Mouse (Mus musculus) Patski (cell line): ENCODE data around the gene Gm6899. TPM values are rescaled to one million over a fixed set of nuclear protein-coding genes. Genes with fewer than 3 reads are reported as not detected.

ENCODE experiments used
- ATAC-seq: fragments of 100-300 bp; one replicate; pipeline ENCODE4 v1.8.0; 2021
- CTCF ChIA-PET: fragments of 350-600 bp; sonication (Branson Sonifier 250); formaldehyde crosslinking; loops from one replicate; lab custom pipeline; 2022; ENCODE audit warnings: inconsistent platforms; lab: Charles Lee
- POLR2A ChIA-PET: fragments of 350-600 bp; sonication (Branson Sonifier 250); formaldehyde crosslinking; loops from one replicate; lab custom pipeline; 2022; ENCODE audit warnings: antibody characterized with exemption, inconsistent platforms; lab: Charles Lee
- DNase-seq: peaks from one replicate; pipeline ENCODE4 v3.0.0-alpha.2; 2011; ENCODE audit warnings: low read depth, low spot score
- H3K27me3 ChIP-seq: fragments of 371-371 bp; one replicate; pipeline ENCODE4 v1.5.1; 2021
- CTCF ChIP-seq: fragments of 100-300 bp; IDR thresholded peaks from one replicate; pipeline ENCODE4 v1.5.1; 2021
- in situ Hi-C: fragments of 300-500 bp; cut with MboI; formaldehyde crosslinking; loops from 3 replicates; pipeline ENCODE4 v1.11.1; 2018; ENCODE audit warnings: low pct_unique_long_range_greater_than_20kb, mixed read lengths
- polyA plus RNA-seq: library from polyadenylated mRNA; unstranded; gene quantifications from one replicate; pipeline ENCODE4 v1.2.3, GENCODE M21; 2021

Gm6899 gene
- polyA plus RNA-seq, 1 experiment from 2014 or later = not detected

GRCm38 (mm10) chr11:26597761-26598160, 4.7 kb downstream of the Gm6899 start:
- CTCF ChIA-PET = no interaction called here
- POLR2A ChIA-PET = no interaction called here
- H3K27me3 ChIP-seq = peaks cover 8% of the 10 kb centered on the region
- DNase-seq = no peak
- in situ Hi-C loops = no loop called here
- ATAC-seq = no peak
- TF ChIP-seq CTCF = no peak

- DNase-seq = no peak
- in situ Hi-C loops = no loop called here
- ATAC-seq = no peak
- CTCF ChIA-PET = interaction anchor here (1.2 kb wide), 1 partner anchor 15 kb away, joined by 3 read pairs; no protein-coding TSS in a partner anchor
- no peak for TF ChIP-seq CTCF
- H3K27me3 ChIP-seq = peaks cover 13% of the 10 kb centered on the region
- POLR2A ChIA-PET = no interaction called here
Observed at GRCm38 (mm10) chr11:26598876-26599275, 5.8 kb downstream of the Gm6899 start.

GRCm38 (mm10) chr11:26600692-26601091, 7.7 kb downstream of the Gm6899 start:
- H3K27me3 ChIP-seq = peaks cover 16% of the 10 kb centered on the region
- CTCF ChIA-PET = no interaction called here
- ATAC-seq = no peak
- in situ Hi-C loops = no loop called here
- TF ChIP-seq CTCF = no peak
- no peak for DNase-seq
- POLR2A ChIA-PET = no interaction called here

- POLR2A ChIA-PET = no interaction called here
- in situ Hi-C loops = no loop called here
- DNase-seq (no peak), ATAC-seq (no peak)
- CTCF ChIA-PET = no interaction called here
- H3K27me3 ChIP-seq = peaks cover 22% of the 10 kb centered on the region
- no peak for TF ChIP-seq CTCF
Observed at GRCm38 (mm10) chr11:26601571-26602175, 8.6 kb downstream of the Gm6899 start.

GRCm38 (mm10) chr11:26604061-26604655, 11.1 kb downstream of the Gm6899 start:
- in situ Hi-C loops = no loop called here
- POLR2A ChIA-PET = no interaction called here
- peaks cover 39% of the 10 kb centered on the region for H3K27me3 ChIP-seq
- CTCF ChIA-PET = interaction anchor here (1.3 kb wide), 1 partner anchor 9 kb away, joined by 3 read pairs; no protein-coding TSS in a partner anchor
- ATAC-seq (no peak), DNase-seq (no peak)
- TF ChIP-seq CTCF = no peak

GRCm38 (mm10) chr11:26608795-26609194, 15.8 kb downstream of the Gm6899 start:
- DNase-seq (no peak), ATAC-seq (no peak)
- in situ Hi-C loops = no loop called here
- H3K27me3 ChIP-seq = peaks cover 41% of the 10 kb centered on the region
- TF ChIP-seq CTCF = no peak
- CTCF ChIA-PET = interaction anchor here (1.5 kb wide), 1 partner anchor 10 kb away, joined by 3 read pairs; no protein-coding TSS in a partner anchor
- POLR2A ChIA-PET = no interaction called here

- ATAC-seq = no peak
- in situ Hi-C loops = no loop called here
- no peak for DNase-seq
Observed at GRCm38 (mm10) chr11:26618475-26619223, 25.6 kb downstream of the Gm6899 start.

GRCm38 (mm10) chr11:26622727-26623126, 29.7 kb downstream of the Gm6899 start:
- ChIA-PET POLR2A (no interaction called here), CTCF (interaction anchor here (1.6 kb wide), 1 partner anchor 8 kb away, joined by 3 read pairs; no protein-coding TSS in a partner anchor)
- peaks cover 14% of the 10 kb centered on the region for H3K27me3 ChIP-seq
- DNase-seq (no peak), ATAC-seq (no peak)
- no peak for TF ChIP-seq CTCF
- in situ Hi-C loops = no loop called here

More at GRCm38 (mm10) chr11:26618475-26619223, 25.6 kb downstream of the Gm6899 start:
- TF ChIP-seq CTCF = no peak
- CTCF ChIA-PET = interaction anchor here (1.1 kb wide), 1 partner anchor 9 kb away, joined by 3 read pairs; no protein-coding TSS in a partner anchor
- peaks cover 29% of the 10 kb centered on the region for H3K27me3 ChIP-seq
- POLR2A ChIA-PET = interaction anchor here (0.7 kb wide), 1 partner anchor 880 kb away, joined by 3 read pairs; no protein-coding TSS in a partner anchor

- CTCF ChIA-PET = no interaction called here
- POLR2A ChIA-PET = no interaction called here
- DNase-seq (no peak), ATAC-seq (no peak)
- no peak for TF ChIP-seq CTCF
- in situ Hi-C loops = no loop called here
- H3K27me3 ChIP-seq = no peaks in the 10 kb centered on the region
Observed at GRCm38 (mm10) chr11:26636239-26636638, 43.2 kb downstream of the Gm6899 start.

GRCm38 (mm10) chr11:26640314-26640785, 47.3 kb downstream of the Gm6899 start:
- ChIA-PET POLR2A (no interaction called here), CTCF (no interaction called here)
- peaks cover 10% of the 10 kb centered on the region for H3K27me3 ChIP-seq
- DNase-seq = no peak
- in situ Hi-C loops = no loop called here
- ATAC-seq = peak; percentile 78
- TF ChIP-seq CTCF = no peak

- DNase-seq = no peak
- ChIA-PET POLR2A (no interaction called here), CTCF (no interaction called here)
- ATAC-seq = no peak
- H3K27me3 ChIP-seq = peaks cover 13% of the 10 kb centered on the region
- in situ Hi-C loops = no loop called here
- peak; percentile 19 for TF ChIP-seq CTCF
Observed at GRCm38 (mm10) chr11:26642141-26642540, 49.1 kb downstream of the Gm6899 start.

Other genes with a start within 250 kb of the Gm6899 start
- gene Fancl, start 207.1 kb upstream of the Gm6899 start, polyA plus RNA-seq = 16.7 TPM
- 15.5 TPM for gene Vrk2, start 758 bp downstream of the Gm6899 start, polyA plus RNA-seq